Mouse (Mus musculus) ovary, adult 10 weeks (tissue): ENCODE measurements around the gene Poldip3. TPM values are rescaled to one million over a fixed set of nuclear protein-coding genes. Genes with fewer than 3 reads are reported as not detected.

Experiments
- polyA plus RNA-seq: library from polyadenylated mRNA; stranded (reverse); fragments of 350-450 nt; fragmentation: Illumina TruSeq; extraction: RNeasy Lipid Tissue Mini Kit (QIAGEN cat#74804); gene quantifications from one replicate; pipeline ENCODE4 v1.2.3, GENCODE M21; 2014

Gene Poldip3
- 23.3 TPM for polyA plus RNA-seq

DNA sequence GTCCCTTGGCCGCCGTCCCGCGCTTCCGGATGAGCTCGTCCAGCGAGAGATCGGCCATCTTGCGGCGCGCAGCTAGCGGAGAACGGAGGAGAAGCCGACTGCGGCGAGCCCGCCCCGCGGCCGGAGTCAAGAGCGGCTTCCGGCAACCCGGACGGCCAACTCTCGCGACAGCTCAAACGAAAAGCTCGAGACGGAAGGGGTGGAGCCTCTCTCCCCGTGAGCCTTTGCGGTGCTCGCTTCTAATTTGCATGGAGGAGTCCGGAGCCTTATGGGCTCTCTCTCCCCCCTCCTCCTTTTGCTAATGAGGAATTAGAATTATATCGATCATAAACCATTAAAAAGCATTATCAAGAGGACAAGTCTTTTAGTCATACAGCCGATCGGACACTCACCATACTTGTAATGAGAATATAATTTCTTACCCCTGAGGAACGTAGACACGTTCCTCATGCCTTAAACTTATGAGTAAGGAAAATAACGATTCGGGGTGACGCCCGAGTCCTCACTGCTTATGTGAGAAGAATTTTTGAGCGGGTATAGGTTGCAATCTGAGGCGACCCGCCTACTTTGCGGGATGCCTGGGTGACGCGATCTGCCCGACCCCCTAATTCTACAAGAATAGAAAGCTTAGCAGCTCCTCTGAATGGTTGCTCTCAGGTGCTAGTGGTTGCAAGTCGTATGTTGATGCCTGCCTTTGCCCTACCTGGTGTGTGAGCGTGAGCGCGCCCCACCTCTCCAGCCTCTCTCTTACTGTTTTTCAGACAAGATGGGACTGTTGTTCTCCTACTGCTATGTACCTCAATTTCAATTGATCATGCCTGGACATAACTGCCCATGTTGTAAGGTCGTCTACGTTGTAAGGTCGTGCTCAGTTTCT, at the start of gene Poldip3:
TSS of gene Poldip3 (minus strand) at position 189 of the 877 bp plus-strand sequence.

DNA sequence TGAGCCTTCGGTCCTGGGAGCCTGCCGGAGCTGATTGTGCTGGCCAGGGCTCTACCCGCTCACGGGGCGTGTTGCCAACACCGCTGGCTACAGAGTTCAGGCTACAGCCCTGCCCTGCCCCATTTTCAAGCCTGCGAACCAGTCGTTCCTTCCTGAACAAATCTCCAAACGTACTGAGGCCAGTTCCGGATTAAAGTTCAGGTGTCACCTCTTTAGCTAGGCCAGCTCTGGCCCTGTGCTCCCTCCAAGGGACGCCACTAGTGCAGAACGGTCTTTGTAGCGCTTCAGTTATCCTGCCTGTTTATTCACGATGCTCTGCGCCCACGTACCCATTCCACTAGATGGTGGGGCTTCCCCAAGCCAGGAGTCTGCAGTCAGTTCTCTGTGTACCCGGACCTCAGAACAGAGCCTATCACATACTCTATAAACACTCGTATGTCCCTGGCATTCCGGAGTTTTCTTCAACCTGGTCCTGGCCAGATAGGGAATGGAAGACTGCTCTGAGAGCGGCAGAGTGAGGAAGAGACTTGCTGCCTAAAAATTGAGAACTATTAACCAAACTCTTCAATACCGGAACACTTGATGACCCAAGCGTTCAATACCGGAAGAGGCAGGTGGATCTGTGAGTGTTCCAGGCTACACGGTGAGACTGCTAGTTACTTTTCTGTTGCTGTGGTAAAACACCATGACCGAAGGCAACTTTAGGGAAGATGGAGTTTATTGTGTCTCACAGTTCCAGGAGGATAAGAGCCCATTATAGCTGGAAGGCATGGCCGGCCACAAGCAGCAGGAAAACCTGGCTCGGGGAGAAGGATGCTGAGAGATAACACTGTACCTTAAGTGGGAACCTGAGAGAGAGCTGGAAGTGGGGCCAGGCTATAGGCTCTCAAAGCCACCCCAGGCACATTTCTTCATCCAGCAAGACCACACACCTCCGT, 23.6 kb upstream of the Poldip3 start, which contains the start of gene Cyb5r3:
TSS of gene Cyb5r3 (minus strand) at position 101 of the 938 bp plus-strand sequence.

DNA sequence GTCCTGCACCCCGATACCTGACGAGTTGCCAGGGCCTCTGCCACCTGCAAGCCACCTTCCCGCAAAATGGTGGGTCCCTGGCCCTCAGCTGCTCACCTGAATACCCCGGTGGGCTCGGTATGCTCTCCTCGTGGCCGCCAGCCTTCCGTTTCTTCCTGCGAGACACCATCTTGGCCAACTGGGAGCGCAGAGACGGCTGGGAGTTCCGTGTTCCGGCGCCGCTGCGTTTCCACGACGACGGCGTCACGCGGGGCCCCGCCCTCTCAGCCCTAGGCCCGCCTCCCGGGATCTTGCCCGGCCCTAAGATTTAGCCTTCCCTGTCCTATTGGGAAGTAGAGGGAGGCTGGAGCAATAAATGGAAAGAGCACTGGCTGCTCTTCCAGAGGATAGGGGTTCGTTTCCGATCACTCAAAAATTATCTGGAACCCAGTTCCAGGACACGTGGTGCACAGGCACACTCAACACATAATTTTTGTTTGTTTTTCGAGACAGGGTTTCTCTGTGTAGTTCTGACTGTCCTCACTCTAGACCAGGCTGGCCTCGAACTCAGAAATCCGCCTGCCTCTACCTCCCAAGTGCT, 26.5 kb downstream of the Poldip3 start, which contains the start of gene Rrp7a:
TSS of gene Rrp7a (minus strand) at position 236 of the 580 bp plus-strand sequence.

DNA sequence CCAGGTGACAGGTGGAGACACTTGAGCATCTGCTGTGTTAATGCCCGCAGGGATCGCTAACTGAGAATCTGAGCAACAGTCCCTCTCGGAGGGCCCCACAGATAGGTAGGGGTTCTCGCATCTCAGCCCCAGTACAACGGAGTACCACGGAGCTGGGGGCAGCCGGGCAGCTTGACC, 59.9 kb downstream of the Poldip3 start, which contains the start of gene Serhl:
TSS of gene Serhl (plus strand) at position 78 of the 177 bp plus-strand sequence.

Other genes starting within 250 kb of the Poldip3 start
- gene Tcf20, start 161.5 kb downstream of the Poldip3 start, polyA plus RNA-seq = 19.2 TPM
- gene Nfam1, start 116.1 kb downstream of the Poldip3 start, polyA plus RNA-seq = 0.46 TPM
- 2.3 TPM for gene Serhl, start 59.9 kb downstream of the Poldip3 start, polyA plus RNA-seq
- gene Rrp7a, start 26.6 kb downstream of the Poldip3 start, polyA plus RNA-seq = 0.48 TPM
- gene Cyb5r3, start 23.2 kb upstream of the Poldip3 start, polyA plus RNA-seq = 81.1 TPM
- 3.2 TPM for gene A4galt, start 102.4 kb upstream of the Poldip3 start, polyA plus RNA-seq
- 17.6 TPM for gene Arfgap3, start 200.9 kb upstream of the Poldip3 start, polyA plus RNA-seq